Mouse (Mus musculus): ENCODE measurements around the gene Pi16. TPM values are rescaled to one million over a fixed set of nuclear protein-coding genes. Genes with fewer than 3 reads are reported as not detected.

The Pi16 gene
- polyA plus RNA-seq, 1 experiment = 0.55 TPM

- Histone ChIP-seq H3K36me3 (ENCODE audit: control insufficient read depth, insufficient read depth) (peaks cover 54% of the 10 kb centered on the region), H3K27me3 (ENCODE audit: control insufficient read depth, insufficient read depth, insufficient read length) (no peaks in the 10 kb centered on the region), H3K79me3 (ENCODE audit: low read depth) (no peaks in the 10 kb centered on the region), H3K4me3 (ENCODE audit: insufficient read depth, poor library complexity, severe bottlenecking) (no peak overlapping the region), H3ac (ENCODE audit: control insufficient read depth, insufficient read length, low read depth) (no peak overlapping the region), H3K79me2 (ENCODE audit: control insufficient read depth, insufficient read depth) (peaks cover 11% of the 10 kb centered on the region)
- no peak for TF ChIP-seq MAX (IDR thresholded peaks at IDR 0.05)
- TF ChIP-seq MYOD1 (IDR thresholded peaks at IDR 0.05; ENCODE audit: control insufficient read depth, insufficient read length, low read depth) = no peak
- TF ChIP-seq MYOG (IDR thresholded peaks at IDR 0.05; ENCODE audit: control insufficient read depth, extremely low read depth, insufficient read length) = no peak
- no peak for TF ChIP-seq CEBPB (IDR thresholded peaks at IDR 0.05; ENCODE audit: low read depth)
- no peak for TF ChIP-seq CTCF (IDR thresholded peaks at IDR 0.05; ENCODE audit: control insufficient read depth, insufficient read depth, insufficient read length)
- no peak for TF ChIP-seq USF1 (IDR thresholded peaks at IDR 0.05; ENCODE audit: low read depth)
- no peak for TF ChIP-seq FOSL1 (IDR thresholded peaks at IDR 0.05; ENCODE audit: insufficient read depth, low read length, poor library complexity, severe bottlenecking)
These were observed 20.7 kb downstream of the Pi16 start for GRCm38 (mm10) chr17:29337979-29338823.

DNA sequence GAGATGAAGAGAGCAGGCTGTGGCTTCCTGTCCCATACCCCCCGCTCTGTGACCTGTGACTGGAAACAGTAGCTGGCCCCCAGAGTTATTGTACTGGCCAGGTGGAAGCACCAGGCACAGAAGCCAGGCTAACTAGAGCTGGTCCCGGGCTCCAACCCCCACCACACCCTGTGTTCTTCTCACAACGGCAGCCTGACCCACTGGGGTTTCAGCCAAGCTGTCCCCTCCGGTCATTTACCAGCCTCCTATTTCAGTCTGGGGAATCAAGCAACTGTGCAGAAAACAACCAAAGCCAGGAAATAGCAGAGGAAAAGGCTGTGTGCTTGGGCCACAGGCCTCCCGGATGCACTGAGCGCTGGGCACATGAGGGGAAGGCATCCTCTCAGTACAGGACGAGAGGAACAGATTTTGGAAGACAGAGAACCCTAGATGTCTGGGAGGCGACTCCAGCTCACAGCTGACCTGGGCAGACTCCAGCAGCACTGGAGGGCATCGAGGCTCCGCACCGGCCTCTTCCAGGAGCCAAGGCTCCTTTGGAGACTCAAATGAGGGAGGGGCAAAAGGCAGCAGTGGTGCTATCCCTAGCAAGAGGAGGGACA lies 21.8 kb downstream of the Pi16 start:
- H3K36me3 ChIP-seq (ENCODE audit: control insufficient read depth, insufficient read depth) = peaks cover 57% of the 10 kb centered on the region
- no peak overlapping the region for H3ac ChIP-seq (ENCODE audit: control insufficient read depth, insufficient read length, low read depth)
- H3K27me3 ChIP-seq (ENCODE audit: control insufficient read depth, insufficient read depth, insufficient read length) = no peaks in the 10 kb centered on the region
- peaks cover 6% of the 10 kb centered on the region for H3K79me3 ChIP-seq (ENCODE audit: low read depth)
- TF ChIP-seq USF1 (IDR thresholded peaks at IDR 0.05; ENCODE audit: low read depth) (no peak), CTCF (IDR thresholded peaks at IDR 0.05; ENCODE audit: control insufficient read depth, insufficient read depth, insufficient read length) (no peak), MAX (IDR thresholded peaks at IDR 0.05) (no peak), CEBPB (IDR thresholded peaks at IDR 0.05; ENCODE audit: low read depth) (no peak), FOSL1 (IDR thresholded peaks at IDR 0.05; ENCODE audit: insufficient read depth, low read length, poor library complexity, severe bottlenecking) (no peak), MYOD1 (IDR thresholded peaks at IDR 0.05; ENCODE audit: control insufficient read depth, insufficient read length, low read depth) (no peak)
- no peak overlapping the region for H3K4me3 ChIP-seq (ENCODE audit: insufficient read depth, poor library complexity, severe bottlenecking)
- H3K79me2 ChIP-seq (ENCODE audit: control insufficient read depth, insufficient read depth) = peaks cover 21% of the 10 kb centered on the region

DNA sequence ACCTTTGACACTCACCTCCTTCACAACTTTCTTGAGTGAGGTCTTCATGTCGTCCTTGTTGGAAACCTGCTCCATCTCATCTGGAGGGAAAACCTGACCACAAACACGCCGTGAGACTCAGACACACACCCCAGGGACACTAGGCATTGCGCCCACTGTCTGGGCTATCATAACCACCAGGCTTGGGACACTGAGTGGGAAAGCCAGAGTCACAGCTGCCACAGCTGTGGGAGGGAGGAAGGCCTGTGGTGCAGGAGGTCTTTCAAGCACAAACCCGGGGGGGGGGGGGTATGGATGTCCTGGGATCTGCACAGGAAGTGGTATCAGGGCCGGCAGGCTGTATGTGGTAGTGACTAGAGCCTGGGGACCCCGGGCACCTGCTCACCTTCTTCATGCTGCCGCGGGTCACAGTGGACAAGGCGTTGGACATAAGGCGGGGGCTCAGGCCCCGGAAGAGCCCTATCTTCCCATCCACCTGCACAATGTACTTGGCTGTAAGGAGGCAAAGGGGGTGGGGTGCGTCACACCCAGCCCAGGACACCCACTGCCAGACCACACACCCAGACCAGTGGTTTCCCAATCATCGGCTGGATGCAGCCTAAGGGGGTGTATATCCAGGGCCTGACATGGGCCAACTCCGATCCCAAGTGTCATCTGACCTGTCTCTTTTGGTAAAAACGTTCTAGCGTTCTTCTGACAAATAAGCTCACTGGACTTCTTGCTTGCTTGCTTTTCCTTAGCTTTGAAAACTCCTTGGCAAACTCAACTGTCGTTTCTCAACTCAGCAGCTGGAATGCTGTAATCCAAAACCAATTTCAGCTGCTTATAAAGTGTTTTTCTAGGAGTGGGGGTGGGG lies 23.2 kb downstream of the Pi16 start:
- Histone ChIP-seq H3K79me2 (ENCODE audit: control insufficient read depth, insufficient read depth) (peaks cover 34% of the 10 kb centered on the region), H3K4me3 (ENCODE audit: insufficient read depth, poor library complexity, severe bottlenecking) (no peak overlapping the region), H3K79me3 (ENCODE audit: low read depth) (peaks cover 18% of the 10 kb centered on the region), H3K27me3 (ENCODE audit: control insufficient read depth, insufficient read depth, insufficient read length) (no peaks in the 10 kb centered on the region), H3K36me3 (ENCODE audit: control insufficient read depth, insufficient read depth) (peaks cover 58% of the 10 kb centered on the region), H3ac (ENCODE audit: control insufficient read depth, insufficient read length, low read depth) (peak overlapping the region; percentile 21)
- TF ChIP-seq USF1 (IDR thresholded peaks at IDR 0.05; ENCODE audit: low read depth) (no peak), MAX (IDR thresholded peaks at IDR 0.05) (no peak), MYOD1 (IDR thresholded peaks at IDR 0.05; ENCODE audit: control insufficient read depth, insufficient read length, low read depth) (peak; percentile 68), CTCF (IDR thresholded peaks at IDR 0.05; ENCODE audit: control insufficient read depth, insufficient read depth, insufficient read length) (no peak), MYOG (IDR thresholded peaks at IDR 0.05; ENCODE audit: control insufficient read depth, extremely low read depth, insufficient read length) (no peak), FOSL1 (IDR thresholded peaks at IDR 0.05; ENCODE audit: insufficient read depth, low read length, poor library complexity, severe bottlenecking) (no peak), CEBPB (IDR thresholded peaks at IDR 0.05; ENCODE audit: low read depth) (no peak)

- peaks cover 26% of the 10 kb centered on the region for H3K79me3 ChIP-seq (ENCODE audit: low read depth)
- no peaks in the 10 kb centered on the region for H3K27me3 ChIP-seq (ENCODE audit: control insufficient read depth, insufficient read depth, insufficient read length)
- H3K36me3 ChIP-seq (ENCODE audit: control insufficient read depth, insufficient read depth) = peaks cover 55% of the 10 kb centered on the region
- H3K4me3 ChIP-seq (ENCODE audit: insufficient read depth, poor library complexity, severe bottlenecking) = no peak overlapping the region
- H3K79me2 ChIP-seq (ENCODE audit: control insufficient read depth, insufficient read depth) = peaks cover 43% of the 10 kb centered on the region
- H3ac ChIP-seq (ENCODE audit: control insufficient read depth, insufficient read length, low read depth) = no peak overlapping the region
- TF ChIP-seq MYOD1 (IDR thresholded peaks at IDR 0.05; ENCODE audit: control insufficient read depth, insufficient read length, low read depth) = peak; percentile 54
- TF ChIP-seq FOSL1 (IDR thresholded peaks at IDR 0.05; ENCODE audit: insufficient read depth, low read length, poor library complexity, severe bottlenecking) = no peak
These were observed 24.1 kb downstream of the Pi16 start for GRCm38 (mm10) chr17:29341591-29342003.

DNA sequence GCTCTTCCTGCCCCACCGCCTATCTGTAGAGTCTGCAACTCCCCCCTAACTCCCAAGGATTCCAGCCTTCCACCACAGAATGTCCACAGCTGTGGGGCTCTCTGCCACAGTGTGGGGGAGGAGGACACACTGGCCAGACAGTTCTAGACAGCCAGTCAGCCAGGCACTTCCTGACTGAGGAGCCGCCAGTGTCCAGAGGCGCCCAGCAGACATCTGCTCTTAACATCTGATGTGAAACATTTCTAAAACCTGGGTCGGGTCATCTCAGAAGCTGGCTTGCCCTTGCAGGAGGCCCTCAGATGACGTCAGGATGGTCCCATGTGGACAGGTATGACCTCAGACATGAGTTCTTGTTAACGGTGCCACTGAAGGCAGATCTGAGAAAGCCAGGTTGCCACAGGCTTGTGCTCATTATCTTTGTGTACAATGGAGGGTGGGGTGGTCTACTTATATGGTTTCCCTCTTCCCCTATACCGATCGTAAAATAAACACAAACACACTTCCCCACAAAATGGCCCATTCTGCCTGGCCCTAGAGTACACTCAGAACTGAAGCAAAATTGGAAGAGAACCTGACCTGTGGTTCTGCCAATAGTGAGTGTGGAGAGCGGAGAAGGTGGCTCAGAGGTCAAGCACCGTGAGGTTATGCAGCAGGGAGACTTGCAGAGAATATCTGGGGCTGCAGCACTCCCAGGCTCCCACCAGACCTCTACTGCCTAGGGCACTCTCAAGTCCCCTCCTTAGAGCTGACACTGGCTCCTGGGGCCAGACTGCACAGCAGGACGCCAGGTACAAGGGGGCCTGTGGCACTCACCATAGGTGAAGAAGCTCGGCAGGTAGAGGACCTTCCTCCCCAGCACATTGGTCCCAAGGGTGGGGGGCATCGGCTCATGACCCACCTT lies 24.8 kb downstream of the Pi16 start:
- TF ChIP-seq CEBPB (IDR thresholded peaks at IDR 0.05; ENCODE audit: low read depth) = no peak
- TF ChIP-seq FOSL1 (IDR thresholded peaks at IDR 0.05; ENCODE audit: insufficient read depth, low read length, poor library complexity, severe bottlenecking) = no peak
- Histone ChIP-seq H3ac (ENCODE audit: control insufficient read depth, insufficient read length, low read depth) (peak overlapping the region; percentile 8), H3K36me3 (ENCODE audit: control insufficient read depth, insufficient read depth) (peaks cover 48% of the 10 kb centered on the region), H3K27me3 (ENCODE audit: control insufficient read depth, insufficient read depth, insufficient read length) (no peaks in the 10 kb centered on the region), H3K79me3 (ENCODE audit: low read depth) (peaks cover 33% of the 10 kb centered on the region), H3K79me2 (ENCODE audit: control insufficient read depth, insufficient read depth) (peaks cover 50% of the 10 kb centered on the region), H3K4me3 (ENCODE audit: insufficient read depth, poor library complexity, severe bottlenecking) (no peak overlapping the region)
